Mouse (Mus musculus) lung, adult 2 months (tissue): ENCODE measurements around the gene Rnf185.

Experiments
- CTCF ChIP-seq: fragments of 200-500 bp; IDR thresholded peaks from 2 replicates; pipeline ENCODE4 v1.5.1; 2011; ENCODE audit warnings: mild to moderate bottlenecking, low read length, control low read depth; ENCODE audit not compliant: insufficient read depth
- POLR2A ChIP-seq: fragments of 200-500 bp; IDR thresholded peaks from 2 replicates; pipeline ENCODE4 v1.6.1; 2011; ENCODE audit warnings: low read depth, mild to moderate bottlenecking, control low read depth, low read length, borderline replicate concordance; ENCODE audit errors: extremely low read depth

GRCm38 (mm10) chr11:3389996-3390395 is 62.2 kb downstream of the Rnf185 start:
- TF ChIP-seq CTCF (no peak), POLR2A (no peak)
